Mouse (Mus musculus): Measurements from ENCODE around the gene Tnfrsf14. TPM values are rescaled to one million over a fixed set of nuclear protein-coding genes. Genes with fewer than 3 reads are reported as not detected.
A peak's percentile ranks its signal among the peaks of the same experiment; 100 is the strongest.

The Tnfrsf14 gene
- polyA plus RNA-seq, 1 experiment, result 1.8 TPM

GRCm38 (mm10) chr4:154914252-154914651 lies 14.1 kb downstream of the Tnfrsf14 start:
- TF ChIP-seq CTCF (IDR thresholded peaks at IDR 0.05; ENCODE audit: borderline replicate concordance, extremely low read depth, insufficient read depth, insufficient read length), result no peak
- no peak for TF ChIP-seq POLR2A (IDR thresholded peaks at IDR 0.05; ENCODE audit: borderline replicate concordance, extremely low read depth, insufficient read depth, insufficient read length, poor library complexity, severe bottlenecking)
- no peak for DNase-seq (ENCODE audit: low read depth)

DNA sequence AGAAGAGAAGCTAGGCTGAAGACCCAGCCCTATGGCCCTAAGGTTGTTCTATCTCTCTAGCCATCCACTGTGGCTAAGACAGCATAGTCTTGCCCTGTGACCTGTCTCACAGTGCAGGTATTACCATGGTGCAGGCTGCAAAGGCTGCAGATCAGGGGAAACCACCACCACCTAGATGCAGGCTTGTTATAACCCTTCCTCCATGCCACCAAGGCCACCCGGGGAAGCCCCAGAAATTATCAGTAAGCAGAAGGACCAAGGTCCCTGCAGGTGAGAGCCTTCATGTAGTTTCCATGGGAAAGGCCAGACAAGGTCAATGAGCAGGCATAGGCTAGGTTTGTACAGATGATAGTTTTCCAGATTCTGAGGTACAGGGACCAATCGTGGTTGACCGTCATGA lies 14.5 kb downstream of the Tnfrsf14 start:
- no peak for TF ChIP-seq CTCF (IDR thresholded peaks at IDR 0.05; ENCODE audit: borderline replicate concordance, extremely low read depth, insufficient read depth, insufficient read length)
- TF ChIP-seq POLR2A (IDR thresholded peaks at IDR 0.05; ENCODE audit: borderline replicate concordance, extremely low read depth, insufficient read depth, insufficient read length, poor library complexity, severe bottlenecking), result no peak
- no peak for DNase-seq (ENCODE audit: low read depth)

GRCm38 (mm10) chr4:154911644-154912043 lies 16.7 kb downstream of the Tnfrsf14 start:
- no peak for TF ChIP-seq POLR2A (IDR thresholded peaks at IDR 0.05; ENCODE audit: borderline replicate concordance, extremely low read depth, insufficient read depth, insufficient read length, poor library complexity, severe bottlenecking)
- no peak for TF ChIP-seq CTCF (IDR thresholded peaks at IDR 0.05; ENCODE audit: borderline replicate concordance, extremely low read depth, insufficient read depth, insufficient read length)
- DNase-seq (ENCODE audit: low read depth), result no peak

- DNase-seq (ENCODE audit: low read depth), result no peak
- TF ChIP-seq POLR2A (IDR thresholded peaks at IDR 0.05; ENCODE audit: borderline replicate concordance, extremely low read depth, insufficient read depth, insufficient read length, poor library complexity, severe bottlenecking) (no peak), CTCF (IDR thresholded peaks at IDR 0.05; ENCODE audit: borderline replicate concordance, extremely low read depth, insufficient read depth, insufficient read length) (no peak)
These were observed 17.5 kb downstream of the Tnfrsf14 start for GRCm38 (mm10) chr4:154910606-154911522.

- no peak for DNase-seq (ENCODE audit: low read depth)
- TF ChIP-seq CTCF (IDR thresholded peaks at IDR 0.05; ENCODE audit: borderline replicate concordance, extremely low read depth, insufficient read depth, insufficient read length) (no peak), POLR2A (IDR thresholded peaks at IDR 0.05; ENCODE audit: borderline replicate concordance, extremely low read depth, insufficient read depth, insufficient read length, poor library complexity, severe bottlenecking) (no peak)
These were observed 19.9 kb downstream of the Tnfrsf14 start for GRCm38 (mm10) chr4:154908490-154908889.

DNA sequence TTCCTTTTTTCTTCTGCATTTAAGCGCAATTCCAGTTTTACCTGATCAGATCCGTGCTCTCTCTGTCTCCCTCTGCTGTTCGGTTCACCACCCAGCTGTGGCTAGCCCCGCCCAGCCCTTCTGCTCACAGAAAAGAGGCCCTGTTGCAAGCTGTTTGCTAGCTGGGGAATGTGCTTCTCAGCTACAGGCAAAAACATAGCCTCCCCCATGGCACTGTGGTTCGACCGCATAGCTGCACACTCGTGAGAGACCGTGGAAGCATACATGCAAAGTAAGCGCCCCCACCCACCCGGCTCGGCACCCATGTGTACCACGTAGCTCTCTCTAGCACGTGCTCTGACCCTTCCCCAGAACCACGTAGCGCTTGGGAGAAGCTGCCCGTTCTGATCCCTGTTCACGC lies 20.5 kb downstream of the Tnfrsf14 start:
- TF ChIP-seq POLR2A (IDR thresholded peaks at IDR 0.05; ENCODE audit: borderline replicate concordance, extremely low read depth, insufficient read depth, insufficient read length, poor library complexity, severe bottlenecking), result no peak
- peak; percentile 86 for TF ChIP-seq CTCF (IDR thresholded peaks at IDR 0.05; ENCODE audit: borderline replicate concordance, extremely low read depth, insufficient read depth, insufficient read length)

DNA sequence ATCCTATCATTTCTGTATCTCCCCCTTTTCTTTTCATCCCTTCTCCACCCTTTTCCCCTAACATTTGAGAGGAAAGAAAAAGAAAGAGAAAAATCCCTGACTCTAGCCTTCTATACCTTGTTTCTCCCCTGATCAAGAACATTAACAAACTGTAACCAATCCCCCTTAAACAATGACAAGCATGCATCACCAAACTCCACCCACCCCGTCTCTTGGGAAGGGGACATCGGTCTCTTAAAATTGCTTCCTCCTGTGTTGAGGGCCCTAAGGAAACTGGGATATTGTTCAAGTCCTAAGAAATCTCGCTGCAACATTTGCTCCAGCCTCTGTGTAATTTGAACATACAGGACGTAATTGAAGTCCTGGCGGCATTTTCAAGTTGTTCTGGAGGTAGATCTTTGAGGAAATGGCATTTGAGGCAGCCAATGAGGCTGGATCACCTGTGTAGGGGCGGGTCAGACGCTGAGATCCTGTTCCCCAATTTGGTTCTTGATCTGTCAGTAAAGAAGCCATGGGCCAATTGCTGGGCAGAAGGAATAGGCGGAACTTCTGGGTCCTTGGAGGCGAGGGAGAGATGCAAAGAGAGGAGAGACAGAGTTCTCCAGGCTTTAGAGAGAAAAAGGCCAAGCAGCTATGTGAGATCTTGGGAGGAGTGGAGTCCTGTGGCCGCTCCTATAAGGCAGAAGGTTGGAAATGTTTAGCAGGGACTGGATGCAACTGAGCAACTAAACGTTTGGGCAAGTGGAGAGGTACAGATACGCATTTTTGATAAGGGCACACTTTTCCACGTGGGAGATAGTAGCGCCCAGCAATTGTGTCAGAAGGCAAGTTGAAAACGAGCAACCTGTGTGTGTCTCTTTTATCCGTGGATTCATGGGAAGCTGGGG lies 23.9 kb downstream of the Tnfrsf14 start:
- TF ChIP-seq POLR2A (IDR thresholded peaks at IDR 0.05; ENCODE audit: borderline replicate concordance, extremely low read depth, insufficient read depth, insufficient read length, poor library complexity, severe bottlenecking) (no peak), CTCF (IDR thresholded peaks at IDR 0.05; ENCODE audit: borderline replicate concordance, extremely low read depth, insufficient read depth, insufficient read length) (no peak)
- DNase-seq (ENCODE audit: low read depth), result peak; percentile 96

More for the DNA sequence above, 20.5 kb downstream of the Tnfrsf14 start:
- peak; percentile 87 for DNase-seq (ENCODE audit: low read depth)

DNA sequence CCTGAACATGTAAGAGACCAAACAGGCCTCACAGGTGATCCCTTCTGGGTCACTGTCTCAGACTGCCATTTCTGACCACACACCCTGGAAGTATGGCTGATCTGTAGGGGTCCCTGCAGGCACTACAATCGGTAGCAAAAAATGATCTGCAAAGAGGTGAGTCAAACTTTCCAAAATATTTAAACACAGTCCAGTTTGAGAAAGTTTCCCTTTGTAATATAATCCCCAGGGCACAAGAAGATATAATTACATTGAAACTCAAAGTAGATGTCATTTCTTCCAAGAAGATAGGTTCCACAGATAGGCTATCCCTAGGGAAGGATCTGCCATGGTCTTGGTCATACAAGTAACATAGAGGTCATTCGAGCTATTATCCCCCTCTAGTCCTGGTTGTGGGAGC lies 26.0 kb downstream of the Tnfrsf14 start:
- TF ChIP-seq POLR2A (IDR thresholded peaks at IDR 0.05; ENCODE audit: borderline replicate concordance, extremely low read depth, insufficient read depth, insufficient read length, poor library complexity, severe bottlenecking), result no peak
- no peak for TF ChIP-seq CTCF (IDR thresholded peaks at IDR 0.05; ENCODE audit: borderline replicate concordance, extremely low read depth, insufficient read depth, insufficient read length)
- no peak for DNase-seq (ENCODE audit: low read depth)

DNA sequence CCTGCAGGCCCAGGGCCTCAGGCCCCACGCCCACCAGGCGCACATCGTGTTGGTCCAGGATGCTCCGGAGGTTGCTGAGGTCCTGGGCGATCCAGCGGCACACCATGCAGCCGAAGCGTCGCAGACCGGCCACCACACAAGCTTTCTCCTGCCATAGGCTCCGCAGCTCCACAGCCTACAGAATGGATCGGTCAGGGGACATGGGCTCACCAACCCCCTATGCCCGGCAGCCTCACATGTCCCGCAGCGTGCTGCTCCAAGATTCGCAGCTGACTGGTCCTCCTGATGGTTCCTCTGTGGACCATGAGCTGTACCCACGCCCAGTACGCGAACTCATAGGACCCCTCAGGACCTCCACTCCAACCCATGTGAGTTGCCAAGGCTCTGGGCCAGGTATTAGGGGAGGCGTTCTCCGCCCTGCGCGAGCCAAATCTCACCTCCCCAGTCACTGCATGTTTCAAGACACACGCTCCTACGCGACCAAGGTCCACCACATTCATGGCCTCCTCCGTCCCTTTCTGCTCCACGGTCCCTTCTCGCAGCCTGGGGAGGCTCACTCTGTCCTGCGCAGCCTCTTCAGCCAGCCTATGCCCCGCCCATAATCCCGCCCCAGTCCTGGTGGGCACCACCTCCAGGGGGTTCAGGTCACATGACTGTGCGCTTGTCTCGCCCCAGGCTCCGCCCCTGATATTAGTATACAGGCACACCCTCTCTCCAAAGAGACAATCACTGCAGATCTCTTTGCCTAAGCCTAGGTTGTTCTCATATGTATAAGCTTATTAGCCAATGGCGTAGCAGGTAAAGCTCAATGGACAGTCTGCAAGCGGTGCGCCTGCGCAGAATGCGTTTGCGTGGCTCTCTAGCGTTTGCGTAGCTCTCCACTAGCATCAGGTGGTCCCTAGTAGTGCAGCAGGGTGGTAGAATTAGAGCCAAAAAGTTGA lies 29.6 kb downstream of the Tnfrsf14 start, which contains the start of gene Fam213b:
TSS of gene Fam213b (minus strand) at position 630 of the 941 bp plus-strand sequence.
- TF ChIP-seq CTCF (IDR thresholded peaks at IDR 0.05; ENCODE audit: borderline replicate concordance, extremely low read depth, insufficient read depth, insufficient read length) (no peak; the same call in 1 of the 2 replicates), POLR2A (IDR thresholded peaks at IDR 0.05; ENCODE audit: borderline replicate concordance, extremely low read depth, insufficient read depth, insufficient read length, poor library complexity, severe bottlenecking) (peak; percentile 57; the same call in 1 of the 2 replicates)

More for the DNA sequence above, 29.6 kb downstream of the Tnfrsf14 start, which contains the start of gene Fam213b:
- peak; percentile 96 for DNase-seq (ENCODE audit: low read depth)

All from brain, embryonic 14.5 days (tissue).